Mouse (Mus musculus) limb, embryonic 14.5 days (tissue): ENCODE measurements around the gene Olfr935. TPM values are rescaled to one million over a fixed set of nuclear protein-coding genes. Genes with fewer than 3 reads are reported as not detected.

Experiments used
- ATAC-seq: fragments of 200-750 bp; cut with Nextera tagmentation; 2 replicates; pipeline ENCODE4 v1.8.0; 2017; ENCODE audit warnings: low read depth, moderate number of reproducible peaks, moderate TSS enrichment; ENCODE audit not compliant: low FRiP score
- DNase-seq: peaks from one replicate; pipeline ENCODE4 v3.0.0-alpha.2; 2015; ENCODE audit warnings: low spot score
- H3K27ac ChIP-seq: fragments of 300-500 bp; sonication (generic); replicated peaks from 2 replicates; pipeline ENCODE4 v1.5.1; 2014; ENCODE audit warnings: low read depth, mild to moderate bottlenecking, low read length, moderate library complexity, mixed read lengths
- H3K27me3 ChIP-seq: fragments of 300-500 bp; sonication (generic); 2 replicates; pipeline ENCODE4 v1.6.1; 2014; ENCODE audit warnings: low read length, mixed read lengths; ENCODE audit not compliant: control insufficient read depth, insufficient read depth
- H3K36me3 ChIP-seq: fragments of 300-500 bp; sonication (generic); 2 replicates; pipeline ENCODE4 v1.6.1; 2014; ENCODE audit warnings: mild to moderate bottlenecking, low read length, moderate library complexity, mixed read lengths; ENCODE audit not compliant: control insufficient read depth, insufficient read depth
- H3K4me1 ChIP-seq: fragments of 300-500 bp; sonication (generic); 2 replicates; pipeline ENCODE4 v1.6.1; 2014; ENCODE audit warnings: antibody characterized with exemption, low read length, mixed read lengths; ENCODE audit not compliant: control insufficient read depth, insufficient read depth
- H3K4me2 ChIP-seq: fragments of 300-500 bp; sonication (generic); replicated peaks from 2 replicates; pipeline ENCODE4 v1.6.1; 2014; ENCODE audit warnings: low read depth, mild to moderate bottlenecking, low read length, moderate library complexity; ENCODE audit not compliant: severe bottlenecking
- H3K4me3 ChIP-seq: fragments of 300-500 bp; sonication (generic); replicated peaks from 2 replicates; pipeline ENCODE4 v1.5.1; 2014; ENCODE audit warnings: low read length
- H3K9ac ChIP-seq: fragments of 300-500 bp; sonication (generic); 2 replicates; pipeline ENCODE4 v1.6.1; 2014; ENCODE audit warnings: mild to moderate bottlenecking, low read depth, low read length, moderate library complexity; ENCODE audit not compliant: severe bottlenecking
- H3K9me3 ChIP-seq: fragments of 300-500 bp; sonication (generic); 2 replicates; pipeline ENCODE4 v1.6.1; 2016; ENCODE audit warnings: low read length; ENCODE audit not compliant: control insufficient read depth
- POLR2A ChIP-seq: fragments of 200-500 bp; IDR thresholded peaks from 2 replicates; pipeline ENCODE4 v1.8.0; 2012; ENCODE audit warnings: inconsistent platforms, mild to moderate bottlenecking, moderate library complexity, borderline replicate concordance; ENCODE audit not compliant: insufficient read depth, insufficient read length; ENCODE audit errors: extremely low read depth
- WGBS: fragments of 180-500 bp; shearing (Covaris S2); extraction: QIAGEN DNeasy Blood & Tissue Kit; methylation state at CpG from one replicate; pipeline ENCODE4 v1.1.7; 2014; 5-methylcytosine and 5-hydroxymethylcytosine counted together
- microRNA-seq: library from miRNA; unstranded; fragments of <30 nt; microRNA quantifications from one replicate; pipeline ENCODE4, GENCODE M21; 2016
- polyA plus RNA-seq, 2 experiments: library from polyadenylated mRNA; depleted of rRNA in 1 of 2; stranded (reverse) in 1 of 2; unstranded in 1 of 2; fragments of >200 nt; fragmentation: Nextera tagmentation in 1 of 2; extraction: Ambion mirVana in 1 of 2; gene quantifications; 2 replicates each; pipeline versions ENCODE4 v1.2.1 to v1.2.3; 2012 to 2014

Gene Olfr935
- polyA plus RNA-seq, 2 experiments, result not detected

GRCm38 (mm10) chr9:38953401-38954123, 45.9 kb downstream of the Olfr935 start:
- Histone ChIP-seq H3K36me3 (no peaks in the 10 kb centered on the region), H3K27ac (no peak overlapping the region), H3K9me3 (no peaks in the 10 kb centered on the region), H3K27me3 (no peaks in the 10 kb centered on the region), H3K4me2 (0 out of 2 replicates have a peak overlapping the region, but pooled peaks have one; percentile 7), H3K9ac (no peak overlapping the region), H3K4me1 (no peaks in the 10 kb centered on the region), H3K4me3 (no peak overlapping the region)
- no peak for ATAC-seq
- no peak for TF ChIP-seq POLR2A
- no peak for DNase-seq
- WGBS, result 33% methylated on average over 7 of the region's 7 CpGs

Small RNA genes within 50 kb of the gene (microRNA-seq; reads per million reads assigned to microRNA genes)
- not detected for gene Gm25529

Other genes starting within 250 kb of the Olfr935 start
- gene Olfr920, start 247.4 kb downstream of the Olfr935 start, polyA plus RNA-seq (2012; rRNA removed), result 0.09 and 0.10 TPM in 2 replicates
- 0.03 and 0.07 TPM in 2 replicates for gene Olfr920, start 247.4 kb downstream of the Olfr935 start, polyA plus RNA-seq (2014; fragmentation: Nextera tagmentation; extraction: Ambion mirVana)
- 0.09 TPM in 1 of 2 replicates, not detected in the other for gene Olfr921, start 226.6 kb downstream of the Olfr935 start, polyA plus RNA-seq (2012; rRNA removed)
- gene Olfr921, start 226.6 kb downstream of the Olfr935 start, polyA plus RNA-seq (2014; fragmentation: Nextera tagmentation; extraction: Ambion mirVana), result not detected in 2 replicates
- gene Olfr922, start 185.1 kb downstream of the Olfr935 start, polyA plus RNA-seq (2012; rRNA removed), result not detected in 2 replicates
- not detected in 2 replicates for gene Olfr922, start 185.1 kb downstream of the Olfr935 start, polyA plus RNA-seq (2014; fragmentation: Nextera tagmentation; extraction: Ambion mirVana)
- gene Olfr923, start 173.1 kb downstream of the Olfr935 start, polyA plus RNA-seq (2012; rRNA removed), result not detected in 2 replicates
- not detected in 2 replicates for gene Olfr923, start 173.1 kb downstream of the Olfr935 start, polyA plus RNA-seq (2014; fragmentation: Nextera tagmentation; extraction: Ambion mirVana)
- gene Olfr924, start 155.2 kb downstream of the Olfr935 start, polyA plus RNA-seq (2012; rRNA removed), result not detected in 2 replicates
- not detected in 2 replicates for gene Olfr924, start 155.2 kb downstream of the Olfr935 start, polyA plus RNA-seq (2014; fragmentation: Nextera tagmentation; extraction: Ambion mirVana)
- gene Olfr26, start 144.6 kb downstream of the Olfr935 start, polyA plus RNA-seq (2012; rRNA removed), result not detected in 2 replicates
- gene Olfr26, start 144.6 kb downstream of the Olfr935 start, polyA plus RNA-seq (2014; fragmentation: Nextera tagmentation; extraction: Ambion mirVana), result not detected in 2 replicates
- gene Olfr926, start 122.6 kb downstream of the Olfr935 start, polyA plus RNA-seq (2012; rRNA removed), result not detected in 2 replicates
- not detected in 2 replicates for gene Olfr926, start 122.6 kb downstream of the Olfr935 start, polyA plus RNA-seq (2014; fragmentation: Nextera tagmentation; extraction: Ambion mirVana)
- not detected in 2 replicates for gene Olfr930, start 69.9 kb downstream of the Olfr935 start, polyA plus RNA-seq (2012; rRNA removed)
- not detected in 2 replicates for gene Olfr930, start 69.9 kb downstream of the Olfr935 start, polyA plus RNA-seq (2014; fragmentation: Nextera tagmentation; extraction: Ambion mirVana)
- gene Olfr933, start 27.4 kb downstream of the Olfr935 start, polyA plus RNA-seq (2012; rRNA removed), result not detected in 2 replicates
- gene Olfr933, start 27.4 kb downstream of the Olfr935 start, polyA plus RNA-seq (2014; fragmentation: Nextera tagmentation; extraction: Ambion mirVana), result not detected in 2 replicates
- gene Olfr934, start 11.4 kb downstream of the Olfr935 start, polyA plus RNA-seq (2012; rRNA removed), result not detected in 2 replicates
- not detected in 2 replicates for gene Olfr934, start 11.4 kb downstream of the Olfr935 start, polyA plus RNA-seq (2014; fragmentation: Nextera tagmentation; extraction: Ambion mirVana)
- gene Olfr146, start 23.7 kb upstream of the Olfr935 start, polyA plus RNA-seq (2012; rRNA removed), result not detected in 2 replicates
- gene Olfr146, start 23.7 kb upstream of the Olfr935 start, polyA plus RNA-seq (2014; fragmentation: Nextera tagmentation; extraction: Ambion mirVana), result not detected in 2 replicates
- not detected in 2 replicates for gene Olfr937, start 65.3 kb upstream of the Olfr935 start, polyA plus RNA-seq (2012; rRNA removed)
- not detected in 2 replicates for gene Olfr937, start 65.3 kb upstream of the Olfr935 start, polyA plus RNA-seq (2014; fragmentation: Nextera tagmentation; extraction: Ambion mirVana)
- gene Olfr938, start 79.2 kb upstream of the Olfr935 start, polyA plus RNA-seq (2012; rRNA removed), result not detected in 2 replicates
- gene Olfr938, start 79.2 kb upstream of the Olfr935 start, polyA plus RNA-seq (2014; fragmentation: Nextera tagmentation; extraction: Ambion mirVana), result not detected in 2 replicates
- gene Olfr27, start 128.4 kb upstream of the Olfr935 start, polyA plus RNA-seq (2012; rRNA removed), result not detected in 2 replicates
- not detected in 2 replicates for gene Olfr27, start 128.4 kb upstream of the Olfr935 start, polyA plus RNA-seq (2014; fragmentation: Nextera tagmentation; extraction: Ambion mirVana)
- not detected in 2 replicates for gene Olfr943, start 166.6 kb upstream of the Olfr935 start, polyA plus RNA-seq (2012; rRNA removed)
- gene Olfr943, start 166.6 kb upstream of the Olfr935 start, polyA plus RNA-seq (2014; fragmentation: Nextera tagmentation; extraction: Ambion mirVana), result not detected in 2 replicates
- gene Olfr944, start 202.2 kb upstream of the Olfr935 start, polyA plus RNA-seq (2012; rRNA removed), result not detected in 2 replicates
- not detected in 2 replicates for gene Olfr944, start 202.2 kb upstream of the Olfr935 start, polyA plus RNA-seq (2014; fragmentation: Nextera tagmentation; extraction: Ambion mirVana)